Mouse (Mus musculus) thymus, postnatal 25 days (tissue): ENCODE data around the gene Vps39.

Experiments used
- DNase-seq: peaks from one replicate; pipeline ENCODE4 v3.0.0; 2022

Gene Vps39

GRCm38 (mm10) chr2:120352682-120353646 is at the start of gene Vps39:
Vps39 (minus strand) TSS chr2:120353137.
- peak; percentile 90 for DNase-seq

- DNase-seq, result no peak
These were observed 45.0 kb upstream of the Vps39 start for GRCm38 (mm10) chr2:120397951-120398350.

GRCm38 (mm10) chr2:120392406-120392805 is 39.5 kb upstream of the Vps39 start:
- DNase-seq, result peak; percentile 25

GRCm38 (mm10) chr2:120390934-120391333 is 38.0 kb upstream of the Vps39 start:
- DNase-seq, result no peak

- DNase-seq, result no peak
These were observed 36.4 kb upstream of the Vps39 start for GRCm38 (mm10) chr2:120389376-120389775.

- no peak for DNase-seq
These were observed 34.4 kb upstream of the Vps39 start for GRCm38 (mm10) chr2:120387291-120387690.

GRCm38 (mm10) chr2:120386264-120386663 is 33.3 kb upstream of the Vps39 start:
- no peak for DNase-seq

- no peak for DNase-seq
These were observed 20.9 kb upstream of the Vps39 start for GRCm38 (mm10) chr2:120373858-120374257.

- DNase-seq, result no peak
These were observed 14.7 kb upstream of the Vps39 start for GRCm38 (mm10) chr2:120367416-120368207.

- DNase-seq, result no peak
These were observed 13.6 kb upstream of the Vps39 start for GRCm38 (mm10) chr2:120366501-120366900.

GRCm38 (mm10) chr2:120360425-120360824 is 7.5 kb upstream of the Vps39 start:
- DNase-seq, result no peak

GRCm38 (mm10) chr2:120351321-120351720 is 1.6 kb downstream of the Vps39 start:
- no peak for DNase-seq

GRCm38 (mm10) chr2:120348120-120348519 is 4.8 kb downstream of the Vps39 start:
- peak; percentile 16 for DNase-seq

- no peak for DNase-seq
These were observed 11.2 kb downstream of the Vps39 start for GRCm38 (mm10) chr2:120341741-120342140.

GRCm38 (mm10) chr2:120337886-120338285 is 15.1 kb downstream of the Vps39 start:
- DNase-seq, result no peak

GRCm38 (mm10) chr2:120331575-120331974 is 21.4 kb downstream of the Vps39 start:
- no peak for DNase-seq

- no peak for DNase-seq
These were observed 37.9 kb downstream of the Vps39 start for GRCm38 (mm10) chr2:120315077-120315476.

- DNase-seq, result no peak
These were observed 38.5 kb downstream of the Vps39 start for GRCm38 (mm10) chr2:120314487-120314886.

- DNase-seq, result no peak
These were observed 39.0 kb downstream of the Vps39 start, which contains the start of gene Pla2g4f for GRCm38 (mm10) chr2:120313976-120314375. Pla2g4f (minus strand) TSS chr2:120314165.

- DNase-seq, result no peak
These were observed 40.6 kb downstream of the Vps39 start for GRCm38 (mm10) chr2:120312276-120312825.

GRCm38 (mm10) chr2:120304113-120304512 is 48.8 kb downstream of the Vps39 start:
- DNase-seq, result no peak

- DNase-seq, result no peak
These were observed 51.9 kb downstream of the Vps39 start for GRCm38 (mm10) chr2:120301076-120301475.

GRCm38 (mm10) chr2:120299866-120300265 is 53.1 kb downstream of the Vps39 start:
- no peak for DNase-seq
